Mouse (Mus musculus): ENCODE results near the gene Rab1a.

DNA sequence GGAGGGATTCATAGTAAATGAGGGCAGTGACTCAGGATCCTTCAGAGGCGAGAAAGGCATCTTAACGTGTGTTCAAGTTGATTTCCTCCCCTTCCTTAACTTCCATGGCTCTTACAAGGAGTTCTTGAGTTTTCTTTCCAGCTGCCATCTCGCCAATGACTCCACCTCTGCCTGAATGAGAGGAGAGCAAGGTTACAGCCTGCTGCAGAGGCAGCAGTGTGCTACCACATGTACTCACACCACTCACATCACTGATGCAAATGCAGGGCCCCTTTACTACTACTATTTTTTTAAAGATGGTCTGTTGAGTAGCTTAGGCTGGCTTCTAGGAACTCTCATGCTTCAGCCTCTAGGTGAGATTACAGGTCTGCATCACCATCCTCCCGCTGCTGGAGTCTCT is 28.1 kb downstream of the Rab1a start:
- TF ChIP-seq CTCF (IDR thresholded peaks at IDR 0.05; ENCODE audit: extremely low read depth, insufficient read depth, low read length) (no peak), POLR2A (IDR thresholded peaks at IDR 0.05; ENCODE audit: extremely low read depth, insufficient read depth, low read length) (no peak)

Data from cortical plate, adult 2 months (tissue).